Mouse (Mus musculus) neural tube, embryonic 15.5 days (tissue): Measurements from ENCODE around the gene Tpm3. TPM values are rescaled to one million over a fixed set of nuclear protein-coding genes. Genes with fewer than 3 reads are reported as not detected.
"Not testable (repeated sequence)": the region's sequence is repeated elsewhere in the genome, so short reads cannot be mapped to it uniquely, and the experiment has no call there.

ENCODE experiments used
- ATAC-seq: fragments of 200-750 bp; cut with Nextera tagmentation; 2 replicates; pipeline ENCODE4 v1.8.0; 2017; ENCODE audit warnings: mild to moderate bottlenecking, moderate TSS enrichment, moderate library complexity; ENCODE audit not compliant: low FRiP score
- H3K27ac ChIP-seq: fragments of 300-500 bp; sonication (generic); replicated peaks from 2 replicates; pipeline ENCODE4 v1.5.1; 2015; ENCODE audit warnings: mild to moderate bottlenecking, inconsistent platforms
- H3K27me3 ChIP-seq: fragments of 300-500 bp; sonication (generic); replicated peaks from 2 replicates; pipeline ENCODE4 v1.6.1; 2015; ENCODE audit warnings: inconsistent platforms
- H3K36me3 ChIP-seq: fragments of 300-500 bp; sonication (generic); 2 replicates; pipeline ENCODE4 v1.6.1; 2015; ENCODE audit warnings: inconsistent platforms
- H3K4me1 ChIP-seq: fragments of 300-500 bp; sonication (generic); 2 replicates; pipeline ENCODE4 v1.6.1; 2015; ENCODE audit warnings: inconsistent platforms
- H3K4me2 ChIP-seq: fragments of 300-500 bp; sonication (generic); 2 replicates; pipeline ENCODE4 v1.6.1; 2015; ENCODE audit warnings: inconsistent platforms, mild to moderate bottlenecking, moderate library complexity
- H3K4me3 ChIP-seq: fragments of 300-500 bp; sonication (generic); replicated peaks from 2 replicates; pipeline ENCODE4 v1.5.1; 2015; ENCODE audit warnings: mild to moderate bottlenecking, inconsistent platforms
- H3K9ac ChIP-seq: fragments of 300-500 bp; sonication (generic); replicated peaks from 2 replicates; pipeline ENCODE4 v1.6.1; 2015; ENCODE audit warnings: mild to moderate bottlenecking, inconsistent platforms
- H3K9me3 ChIP-seq: fragments of 300-500 bp; sonication (generic); replicated peaks from 2 replicates; pipeline ENCODE4 v1.6.1; 2016; ENCODE audit warnings: inconsistent platforms
- WGBS: fragments of 180-500 bp; shearing (Covaris S2); methylation state at CpG from one replicate; pipeline ENCODE4 v1.1.7; 2015; ENCODE audit warnings: mixed read lengths; 5-methylcytosine and 5-hydroxymethylcytosine counted together
- polyA plus RNA-seq: library from polyadenylated mRNA; unstranded; fragments of >200 nt; fragmentation: Nextera tagmentation; extraction: Ambion mirVana; gene quantifications from 2 replicates; pipeline ENCODE4 v1.2.1, GENCODE M21; 2015

The Tpm3 gene
- polyA plus RNA-seq, 1 experiment from 2014 or later: 313 TPM

- no peak overlapping the region for H3K9ac ChIP-seq
- no peaks in the 10 kb centered on the region for H3K4me1 ChIP-seq
- no peaks in the 10 kb centered on the region for H3K27me3 ChIP-seq
- H3K9me3 ChIP-seq: no peaks in the 10 kb centered on the region
- ATAC-seq: no peak
- H3K36me3 ChIP-seq: no peaks in the 10 kb centered on the region
- no peak overlapping the region for H3K4me2 ChIP-seq
- no peak overlapping the region for H3K27ac ChIP-seq
- 82% methylated on average over 3 of the region's 3 CpGs for WGBS
- no peak overlapping the region for H3K4me3 ChIP-seq
Measured at GRCm38 (mm10) chr3:90115526-90115925, 43.1 kb downstream of the Tpm3 start.

GRCm38 (mm10) chr3:90118132-90118790 is 45.8 kb downstream of the Tpm3 start:
- H3K27me3 ChIP-seq: no peaks in the 10 kb centered on the region
- H3K36me3 ChIP-seq: no peaks in the 10 kb centered on the region
- no peak overlapping the region for H3K4me2 ChIP-seq
- WGBS: 93% methylated on average over 13 of the region's 13 CpGs
- no peak overlapping the region for H3K9ac ChIP-seq
- H3K4me1 ChIP-seq: no peaks in the 10 kb centered on the region
- no peak overlapping the region for H3K27ac ChIP-seq
- H3K4me3 ChIP-seq: no peak overlapping the region
- ATAC-seq: no peak
- H3K9me3 ChIP-seq: no peaks in the 10 kb centered on the region

- not testable (repeated sequence) for ATAC-seq, H3K27me3 ChIP-seq, H3K9me3 ChIP-seq, H3K4me3 ChIP-seq, H3K27ac ChIP-seq, H3K4me1 ChIP-seq, H3K9ac ChIP-seq, H3K36me3 ChIP-seq, H3K4me2 ChIP-seq
- 81% methylated on average over 5 of the region's 5 CpGs for WGBS
Measured at GRCm38 (mm10) chr3:90122036-90122435, 49.6 kb downstream of the Tpm3 start.

- no peaks in the 10 kb centered on the region for H3K9me3 ChIP-seq
- ATAC-seq: no peak
- H3K27ac ChIP-seq: no peak overlapping the region
- H3K36me3 ChIP-seq: no peaks in the 10 kb centered on the region
- no peak overlapping the region for H3K4me3 ChIP-seq
- no peak overlapping the region for H3K4me2 ChIP-seq
- WGBS: 83% methylated on average over 5 of the region's 5 CpGs
- H3K27me3 ChIP-seq: no peaks in the 10 kb centered on the region
- H3K9ac ChIP-seq: no peak overlapping the region
- no peaks in the 10 kb centered on the region for H3K4me1 ChIP-seq
Measured at GRCm38 (mm10) chr3:90125710-90126109, 53.3 kb downstream of the Tpm3 start.

GRCm38 (mm10) chr3:90127881-90128280 is 55.4 kb downstream of the Tpm3 start:
- Histone ChIP-seq H3K36me3 (no peaks in the 10 kb centered on the region), H3K27ac (no peak overlapping the region), H3K4me3 (no peak overlapping the region), H3K9ac (no peak overlapping the region), H3K9me3 (no peaks in the 10 kb centered on the region), H3K27me3 (no peaks in the 10 kb centered on the region), H3K4me2 (no peak overlapping the region), H3K4me1 (no peaks in the 10 kb centered on the region)
- WGBS: 93% methylated on average over 6 of the region's 6 CpGs
- no peak for ATAC-seq

- Histone ChIP-seq H3K27ac (no peak overlapping the region), H3K9ac (no peak overlapping the region), H3K9me3 (no peaks in the 10 kb centered on the region), H3K4me3 (no peak overlapping the region), H3K27me3 (no peaks in the 10 kb centered on the region), H3K4me1 (no peaks in the 10 kb centered on the region), H3K4me2 (no peak overlapping the region), H3K36me3 (no peaks in the 10 kb centered on the region)
- no peak for ATAC-seq
- WGBS: 82% methylated on average over 3 of the region's 3 CpGs
Measured at GRCm38 (mm10) chr3:90132745-90133144, 60.3 kb downstream of the Tpm3 start.

- Histone ChIP-seq H3K36me3 (no peaks in the 10 kb centered on the region), H3K9ac (no peak overlapping the region), H3K27ac (no peak overlapping the region), H3K27me3 (no peaks in the 10 kb centered on the region), H3K4me2 (no peak overlapping the region), H3K4me3 (no peak overlapping the region), H3K4me1 (no peaks in the 10 kb centered on the region), H3K9me3 (no peaks in the 10 kb centered on the region)
- 95% methylated on average over 1 of the region's 1 CpGs for WGBS
- no peak for ATAC-seq
Measured at GRCm38 (mm10) chr3:90133331-90133730, 60.9 kb downstream of the Tpm3 start.

- Histone ChIP-seq H3K4me3 (no peak overlapping the region), H3K4me2 (no peak overlapping the region), H3K9ac (no peak overlapping the region), H3K36me3 (no peaks in the 10 kb centered on the region), H3K9me3 (no peaks in the 10 kb centered on the region), H3K27me3 (no peaks in the 10 kb centered on the region), H3K27ac (no peak overlapping the region), H3K4me1 (no peaks in the 10 kb centered on the region)
- ATAC-seq: no peak
- WGBS: 25% methylated on average over 3 of the region's 3 CpGs
Measured at GRCm38 (mm10) chr3:90134483-90134882, 62.0 kb downstream of the Tpm3 start.

GRCm38 (mm10) chr3:90134993-90135392 is 62.5 kb downstream of the Tpm3 start:
- WGBS: 80% methylated on average over 5 of the region's 5 CpGs
- no peak for ATAC-seq

GRCm38 (mm10) chr3:90136660-90137059 is 64.2 kb downstream of the Tpm3 start:
- Histone ChIP-seq H3K9me3 (no peaks in the 10 kb centered on the region), H3K27me3 (no peaks in the 10 kb centered on the region), H3K9ac (no peak overlapping the region), H3K27ac (no peak overlapping the region), H3K4me3 (no peak overlapping the region), H3K4me1 (no peaks in the 10 kb centered on the region), H3K36me3 (no peaks in the 10 kb centered on the region), H3K4me2 (no peak overlapping the region)
- ATAC-seq: no peak
- 41% methylated on average over 13 of the region's 13 CpGs for WGBS

More at GRCm38 (mm10) chr3:90134993-90135392, 62.5 kb downstream of the Tpm3 start:
- Histone ChIP-seq H3K36me3 (no peaks in the 10 kb centered on the region), H3K9me3 (no peaks in the 10 kb centered on the region), H3K9ac (no peak overlapping the region), H3K27ac (no peak overlapping the region), H3K4me2 (no peak overlapping the region), H3K27me3 (no peaks in the 10 kb centered on the region), H3K4me1 (no peaks in the 10 kb centered on the region), H3K4me3 (no peak overlapping the region)

- H3K9ac ChIP-seq: no peak overlapping the region
- H3K4me2 ChIP-seq: no peak overlapping the region
- no peak overlapping the region for H3K4me3 ChIP-seq
- no peaks in the 10 kb centered on the region for H3K27me3 ChIP-seq
- no peaks in the 10 kb centered on the region for H3K4me1 ChIP-seq
- H3K27ac ChIP-seq: no peak overlapping the region
- no peaks in the 10 kb centered on the region for H3K36me3 ChIP-seq
- H3K9me3 ChIP-seq: no peaks in the 10 kb centered on the region
- ATAC-seq: no peak
- WGBS: no CpG with 5 or more reads among the region's 1 CpGs
Measured at GRCm38 (mm10) chr3:90137606-90138005, 65.2 kb downstream of the Tpm3 start.

- no peaks in the 10 kb centered on the region for H3K4me1 ChIP-seq
- 87% methylated on average over 3 of the region's 3 CpGs for WGBS
- no peak overlapping the region for H3K4me2 ChIP-seq
- H3K9ac ChIP-seq: no peak overlapping the region
- no peak overlapping the region for H3K27ac ChIP-seq
- H3K27me3 ChIP-seq: no peaks in the 10 kb centered on the region
- ATAC-seq: no peak
- H3K4me3 ChIP-seq: no peak overlapping the region
- no peaks in the 10 kb centered on the region for H3K36me3 ChIP-seq
- H3K9me3 ChIP-seq: no peaks in the 10 kb centered on the region
Measured at GRCm38 (mm10) chr3:90139962-90140361, 67.5 kb downstream of the Tpm3 start.
